Mouse (Mus musculus) c-Kit-negative CD71-positive TER-119-positive erythroid progenitor cells, embryonic 14.5 days (primary cell): ENCODE measurements around the gene Aim2.
"Not testable (repeated sequence)": the region's sequence is repeated elsewhere in the genome, so short reads cannot be mapped to it uniquely, and the experiment has no call there.

ENCODE experiments used
- DNase-seq: peaks from one replicate; pipeline ENCODE4 v3.0.0-alpha.2; 2013; ENCODE audit warnings: low read depth, low spot score

Gene Aim2

DNA sequence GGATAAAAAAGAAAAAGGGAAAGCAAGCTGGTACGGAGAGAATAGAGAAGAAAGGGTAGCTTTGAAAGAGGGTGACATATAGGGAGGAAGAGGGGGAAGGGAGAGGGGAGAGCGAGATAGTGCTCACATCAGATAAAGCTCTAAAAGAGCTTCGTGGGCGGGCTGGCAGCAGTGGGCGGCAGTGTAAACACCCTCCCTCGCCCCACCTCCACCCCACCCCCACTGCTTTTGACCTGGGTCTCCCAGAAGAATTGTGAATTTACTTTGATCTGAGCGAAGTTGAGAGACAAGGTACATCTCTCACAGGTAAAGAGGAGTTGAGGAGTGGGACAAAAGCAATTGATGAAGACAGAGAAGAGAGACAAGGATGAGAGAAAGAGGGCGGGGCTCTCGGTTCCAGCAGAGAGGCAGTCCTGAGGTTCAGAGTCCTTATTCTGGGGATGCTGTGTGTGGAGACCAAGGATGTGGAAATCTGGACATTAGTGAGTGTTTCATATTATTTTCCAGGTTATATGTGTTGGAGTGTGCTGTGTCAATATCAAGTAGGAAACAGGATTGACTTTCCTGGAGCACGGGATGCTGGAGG lies at the start of gene Aim2:
Gene Aim2 (plus strand): TSS at position 508 of the 586 bp plus-strand sequence.
- no peak for DNase-seq

DNA sequence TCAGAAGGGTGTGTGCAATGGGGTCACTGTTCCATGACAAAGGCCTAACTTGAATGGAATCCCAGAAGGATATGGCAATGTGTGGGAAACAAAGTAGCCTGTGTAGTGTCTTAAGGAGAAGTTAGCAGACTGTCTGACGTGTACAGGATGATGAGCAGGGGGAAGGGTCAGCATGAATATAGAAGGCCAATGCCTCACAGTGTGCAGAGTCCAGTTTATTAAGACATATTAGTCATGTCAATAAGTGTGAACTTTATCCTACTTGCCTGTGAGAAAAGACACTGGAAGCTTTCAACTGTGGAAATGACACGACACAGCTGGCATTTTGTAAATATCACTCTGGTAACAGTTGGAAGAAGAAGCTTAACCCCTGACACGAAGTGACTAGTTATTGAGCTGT lies 47.9 kb upstream of the Aim2 start:
- DNase-seq = not testable (repeated sequence)

DNA sequence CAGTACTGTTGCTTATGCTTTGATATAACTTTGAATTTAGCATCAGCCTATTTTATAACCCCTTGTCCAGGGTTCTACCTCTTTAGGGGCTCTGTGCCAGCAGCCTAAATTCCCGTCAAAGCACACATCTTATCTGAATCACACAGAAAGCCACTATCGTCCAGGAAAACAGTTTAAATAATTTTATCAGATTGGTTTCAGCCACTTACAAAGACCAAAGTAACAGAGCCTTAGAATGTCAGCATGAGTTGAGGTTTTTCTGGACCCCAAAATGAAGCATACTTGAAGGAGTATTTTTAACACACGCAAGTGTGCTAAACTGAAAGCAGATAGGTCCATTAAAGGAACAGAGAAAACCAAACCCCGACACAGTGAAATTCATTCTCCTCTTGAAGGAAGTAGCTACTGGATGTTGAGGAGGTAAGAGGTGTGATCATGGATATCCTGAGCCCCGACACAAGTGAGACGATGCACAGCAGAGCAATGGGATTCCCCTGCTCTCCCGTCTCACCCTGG lies 37.1 kb upstream of the Aim2 start:
- not testable (repeated sequence) for DNase-seq

DNA sequence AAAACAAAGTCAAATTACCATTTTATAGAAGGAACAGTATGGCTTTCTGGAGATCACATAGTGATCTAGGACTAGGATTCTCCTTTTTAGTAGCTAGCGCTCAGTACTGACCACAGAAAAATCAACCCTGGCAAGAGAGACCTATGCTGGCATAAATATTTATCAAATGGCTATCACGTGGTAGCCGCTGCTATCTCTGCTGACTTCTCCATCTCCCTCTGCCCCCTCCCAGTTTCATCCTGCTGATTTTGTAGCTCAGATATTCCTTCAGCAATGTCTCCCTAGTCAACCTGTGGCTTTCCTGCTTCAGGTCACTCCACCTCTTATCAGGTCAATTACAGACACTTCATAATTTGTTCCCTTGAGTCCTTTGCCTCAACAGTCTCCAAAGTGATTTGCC lies 35.0 kb upstream of the Aim2 start:
- no peak for DNase-seq

DNA sequence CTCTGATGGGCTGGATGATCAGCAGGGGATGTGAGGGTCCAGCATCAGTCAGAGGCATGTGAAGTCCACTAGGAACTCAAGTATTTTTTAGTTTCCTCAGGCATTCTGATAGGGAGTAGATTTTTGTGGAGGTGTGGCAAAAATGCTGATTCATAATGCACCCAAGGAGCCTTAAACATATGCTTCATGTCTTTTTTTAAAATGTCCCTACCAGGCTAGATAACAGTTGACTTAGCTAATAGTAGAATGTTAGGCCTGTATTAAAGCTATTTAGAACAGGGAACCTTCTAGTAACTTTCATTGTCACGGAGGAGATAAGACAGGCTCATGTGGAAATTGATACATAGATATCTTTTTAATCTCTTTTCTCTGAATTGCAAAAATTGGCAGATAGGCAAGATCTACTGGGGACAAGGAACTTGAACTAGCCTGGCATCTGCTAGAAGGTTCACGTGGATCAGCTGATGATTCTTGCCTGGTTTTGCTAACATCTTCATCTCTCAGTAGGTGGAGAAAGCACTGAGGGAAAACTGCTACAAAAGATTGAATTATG lies 32.7 kb upstream of the Aim2 start:
- no peak for DNase-seq

DNA sequence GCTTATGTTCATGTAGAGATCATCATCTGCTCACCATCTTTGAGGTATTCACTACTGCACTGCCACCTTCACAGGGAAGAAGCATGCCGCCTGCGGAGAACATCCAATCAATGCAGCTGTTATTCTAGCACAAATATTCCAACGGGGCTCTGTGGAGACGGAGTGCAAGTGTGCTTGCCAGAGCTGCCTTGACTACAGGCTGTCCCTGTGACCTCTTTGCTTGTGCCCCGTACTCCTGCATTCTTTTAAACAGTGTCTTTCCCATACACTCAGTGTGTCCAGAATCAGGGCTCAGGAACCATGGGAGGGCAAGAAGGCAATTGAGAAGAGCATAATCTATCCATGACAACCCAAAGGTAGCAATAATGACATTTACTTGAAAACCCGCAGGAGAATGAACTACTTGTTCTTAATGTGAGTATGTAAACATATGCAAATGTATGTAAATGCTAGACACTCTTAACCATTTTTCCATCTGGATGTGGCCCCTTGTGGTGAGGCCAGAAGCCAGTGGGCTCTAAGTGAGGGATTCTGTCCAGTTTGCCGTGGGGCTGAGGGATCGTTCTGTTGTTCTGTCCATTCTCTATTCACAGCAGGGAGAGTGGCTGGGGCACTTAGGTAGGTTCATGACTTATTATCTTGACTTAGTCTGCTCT lies 29.0 kb upstream of the Aim2 start:
- no peak for DNase-seq

DNA sequence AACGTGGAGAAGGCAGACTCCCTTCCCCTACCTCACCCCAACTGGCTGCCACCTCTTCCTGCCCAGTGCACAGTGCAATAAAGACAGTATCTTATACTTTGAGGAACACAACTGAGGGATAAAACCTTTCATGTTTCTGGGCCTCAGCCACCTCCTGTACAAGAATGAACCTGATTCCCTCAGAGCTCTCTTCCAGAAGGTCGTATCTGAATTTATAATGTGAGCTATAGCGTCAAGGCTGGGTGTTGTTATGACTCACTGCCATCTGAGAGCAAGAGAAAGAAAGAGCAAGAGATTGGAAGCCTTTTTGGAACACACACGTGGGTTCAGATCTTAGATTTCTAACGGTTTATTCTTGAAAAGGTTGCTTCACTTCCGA lies 28.4 kb upstream of the Aim2 start:
- DNase-seq = no peak

DNA sequence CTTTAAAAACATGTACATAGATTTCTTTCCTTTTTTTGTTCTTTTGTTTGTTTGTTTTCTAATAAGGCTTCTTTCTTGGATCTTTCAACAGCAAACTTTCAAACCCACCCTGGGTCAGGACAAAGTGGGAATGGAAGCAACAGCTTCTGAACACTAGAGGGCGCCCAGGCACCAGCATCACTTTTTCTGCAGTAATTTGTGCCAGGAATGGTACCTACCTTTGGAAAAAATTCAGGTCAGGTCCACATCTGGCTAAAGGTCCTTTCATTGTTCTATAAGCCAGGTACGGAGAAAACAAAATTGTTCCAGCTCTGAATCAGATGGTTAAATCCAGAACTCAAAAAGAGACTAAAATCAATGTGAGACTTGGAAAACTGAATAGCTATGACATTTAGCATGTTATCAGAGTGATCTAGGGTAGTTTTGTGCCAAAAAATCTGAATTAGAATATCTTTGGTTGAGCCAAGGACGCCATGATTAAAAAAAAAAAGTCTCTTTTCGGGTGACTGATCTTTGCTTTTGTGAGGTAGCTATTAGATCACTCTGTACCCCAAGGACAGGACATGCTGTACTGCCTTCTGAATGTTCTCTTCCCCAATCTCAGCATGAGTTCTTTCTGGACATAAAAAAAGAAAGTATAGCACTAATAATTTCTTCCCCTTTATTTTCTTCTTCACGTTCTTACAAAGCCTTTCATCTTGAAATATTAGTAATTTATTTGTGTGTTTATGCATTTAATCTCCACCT lies 26.7 kb upstream of the Aim2 start:
- DNase-seq = no peak

DNA sequence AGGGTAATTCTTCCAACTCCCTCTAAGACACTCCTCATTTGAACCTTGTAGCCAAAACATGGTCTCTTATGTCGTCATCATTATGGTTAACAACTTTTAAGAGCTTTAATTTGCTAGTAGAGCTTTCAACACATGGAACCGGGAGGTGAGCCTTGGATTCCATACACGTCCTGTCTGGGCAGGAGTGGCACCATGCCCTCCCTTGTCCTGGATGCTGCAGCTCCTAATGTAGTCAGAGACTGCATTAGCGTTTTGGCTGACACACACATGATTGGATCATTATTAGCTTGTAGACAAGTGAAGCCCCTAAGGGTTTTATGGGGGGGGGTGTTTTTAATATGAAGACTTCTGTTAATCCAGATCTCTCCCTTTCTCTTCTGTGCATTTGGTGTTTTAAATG lies 25.7 kb upstream of the Aim2 start:
- DNase-seq = no peak

DNA sequence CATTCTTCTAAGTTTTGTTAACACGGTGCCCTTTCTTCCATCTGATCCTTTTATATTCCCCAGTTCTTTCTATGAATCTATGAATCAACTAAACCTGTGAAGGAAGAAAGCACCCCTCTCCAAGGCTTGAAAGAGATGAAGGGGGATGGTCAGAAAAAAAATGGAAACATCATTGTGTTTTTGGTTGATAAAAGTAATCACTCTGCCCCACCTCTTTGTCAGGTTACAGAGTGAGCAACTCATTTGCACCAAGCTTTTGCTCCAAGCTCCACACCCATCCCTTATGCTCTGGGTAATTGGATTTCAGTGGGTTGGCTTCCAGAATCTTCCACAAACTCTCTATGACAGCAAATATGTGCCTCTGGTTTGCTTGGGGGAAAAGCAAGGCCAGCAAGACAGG lies 25.3 kb upstream of the Aim2 start:
- DNase-seq = no peak

DNA sequence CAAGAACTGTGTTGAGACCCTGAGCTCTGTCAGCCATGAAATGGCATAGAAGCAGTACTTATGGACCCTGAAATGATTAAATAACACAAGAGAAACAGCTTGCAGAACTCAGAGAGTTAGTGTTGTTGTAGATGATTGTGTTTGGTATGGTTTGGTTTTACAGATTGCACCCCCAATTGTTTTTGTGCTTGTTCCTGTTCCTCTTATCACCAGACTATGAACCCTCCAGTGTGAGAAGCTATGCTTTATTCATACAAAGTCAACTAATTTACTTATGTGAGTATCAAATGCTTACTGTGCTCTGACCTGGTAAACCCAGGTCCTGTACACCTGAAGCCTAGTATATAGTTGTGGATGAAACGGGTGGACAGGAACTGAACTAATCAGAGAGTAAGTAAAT lies 24.1 kb upstream of the Aim2 start:
- DNase-seq = no peak

DNA sequence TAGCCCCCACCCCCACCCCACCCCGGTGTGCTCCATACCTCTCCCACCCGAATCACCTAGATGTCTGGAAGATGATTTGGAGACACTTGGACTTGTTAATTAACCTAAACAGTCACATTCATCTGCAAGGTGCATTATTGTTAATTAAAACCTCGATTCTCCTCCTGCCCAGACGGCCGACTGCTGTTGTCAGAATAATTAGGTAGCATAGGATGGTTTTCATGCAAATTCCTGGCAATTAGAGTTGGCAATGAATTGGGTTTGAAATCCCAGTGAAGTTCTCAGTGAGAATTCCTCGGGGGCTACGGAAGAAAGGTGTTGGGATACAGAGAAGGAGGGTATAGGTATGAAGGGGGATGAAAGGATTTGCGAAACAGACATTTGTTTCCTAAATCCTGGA lies 22.2 kb upstream of the Aim2 start:
- DNase-seq = no peak

DNA sequence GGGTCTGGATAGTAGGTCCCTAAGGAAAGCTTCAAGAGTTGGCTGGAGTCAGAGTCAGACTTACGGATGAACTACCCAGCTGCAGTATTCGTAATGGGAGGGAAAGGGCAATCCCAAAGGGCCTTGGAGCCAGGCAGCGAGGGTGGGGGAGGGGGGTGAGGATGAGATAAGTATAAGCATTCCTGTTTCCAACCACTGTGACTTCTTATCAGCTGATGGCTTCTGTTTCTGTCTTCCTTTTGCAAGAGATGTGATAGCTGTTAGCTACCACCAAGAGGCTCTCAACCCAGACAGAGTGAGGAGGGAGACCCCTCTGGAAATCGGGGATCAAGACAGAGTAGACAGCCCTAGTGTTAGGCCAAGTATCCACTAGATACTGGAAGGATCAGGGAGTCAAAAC lies 21.5 kb upstream of the Aim2 start:
- DNase-seq = peak; percentile 72

DNA sequence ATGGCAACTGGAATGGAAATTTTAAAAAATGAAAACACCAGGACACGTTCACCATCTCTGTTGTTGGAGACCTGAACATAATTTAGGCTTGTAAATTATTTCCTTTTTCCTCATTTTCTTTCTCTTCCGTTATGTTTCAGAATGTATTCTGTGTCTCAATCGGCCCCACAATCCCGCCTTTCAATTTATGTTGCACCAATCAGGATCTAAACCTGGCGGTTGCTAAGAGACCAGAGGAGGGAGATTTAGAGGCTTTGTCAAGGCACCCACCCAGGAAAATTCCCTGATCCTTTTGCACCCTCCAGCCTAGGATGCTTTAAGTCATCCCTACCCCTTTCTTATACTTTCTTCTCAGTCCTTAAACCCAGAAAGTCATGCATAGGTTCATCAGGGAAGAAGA lies 20.9 kb upstream of the Aim2 start:
- DNase-seq = no peak

DNA sequence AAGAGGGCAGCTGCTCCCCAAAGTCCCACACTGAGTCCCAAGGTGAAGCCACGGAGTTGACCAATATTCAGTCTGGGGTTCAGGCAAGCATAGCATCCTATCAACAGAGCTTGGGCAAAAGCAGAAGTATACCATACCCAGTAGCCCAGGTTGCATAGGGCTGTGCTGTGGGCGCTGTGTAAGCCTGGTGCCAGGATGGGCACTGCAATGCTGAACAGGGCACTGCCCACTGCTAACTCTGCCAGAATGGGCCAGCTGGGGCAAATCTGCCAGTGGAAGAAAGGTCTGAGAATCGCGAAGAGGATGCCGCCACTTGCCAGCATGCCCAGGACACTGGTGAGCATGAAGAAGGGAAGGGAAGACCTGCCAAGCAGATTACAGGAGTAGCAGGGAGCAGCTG lies 18.3 kb upstream of the Aim2 start:
- DNase-seq = no peak

DNA sequence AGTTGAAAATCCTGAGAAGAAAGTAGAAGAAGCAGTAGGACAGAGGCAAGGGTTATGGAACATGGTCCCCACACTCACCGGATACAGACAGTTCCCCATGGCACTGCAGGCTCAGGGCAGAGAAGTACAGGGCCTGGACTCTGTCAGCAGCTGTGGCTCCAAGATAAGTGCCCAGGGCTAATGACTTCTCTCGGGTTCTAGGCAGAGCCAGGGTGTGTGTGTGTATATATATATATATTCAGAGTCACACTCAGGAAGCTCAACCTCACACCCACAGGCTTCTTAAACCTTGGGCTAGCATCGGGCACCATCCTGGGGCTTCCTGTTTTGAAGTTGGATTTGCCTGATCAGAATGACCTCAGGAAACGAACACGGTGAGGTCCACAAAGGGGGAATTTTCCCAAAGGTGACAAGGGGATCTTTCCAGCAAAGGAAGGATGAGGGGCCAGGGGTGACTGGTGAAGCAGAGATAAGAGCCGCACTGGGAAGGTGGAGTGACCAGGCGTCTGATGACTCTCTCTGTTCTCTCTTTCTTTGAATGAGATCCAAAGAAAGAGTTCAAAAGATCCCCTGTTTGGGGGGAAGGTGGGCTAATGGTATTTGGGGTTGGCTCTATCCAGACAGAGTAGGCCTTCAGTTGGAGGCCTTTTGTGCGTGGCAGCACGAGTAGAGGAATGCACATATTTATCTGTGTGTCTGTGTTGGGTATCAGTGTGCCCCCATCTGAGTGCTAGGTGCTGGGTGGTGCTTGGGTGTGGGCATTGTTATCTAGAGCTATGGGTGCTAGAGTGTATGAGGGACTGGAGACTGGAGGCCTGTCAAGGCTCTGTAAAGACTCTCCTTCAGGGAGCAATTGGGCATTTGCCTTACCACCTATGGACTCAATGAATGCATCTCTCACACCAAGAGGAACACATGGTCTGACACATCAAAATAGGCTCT lies 17.1 kb upstream of the Aim2 start, which contains the start of gene Ackr1:
Gene Ackr1 (minus strand): TSS at position 439 of the 942 bp plus-strand sequence.
- DNase-seq = peak; percentile 78

DNA sequence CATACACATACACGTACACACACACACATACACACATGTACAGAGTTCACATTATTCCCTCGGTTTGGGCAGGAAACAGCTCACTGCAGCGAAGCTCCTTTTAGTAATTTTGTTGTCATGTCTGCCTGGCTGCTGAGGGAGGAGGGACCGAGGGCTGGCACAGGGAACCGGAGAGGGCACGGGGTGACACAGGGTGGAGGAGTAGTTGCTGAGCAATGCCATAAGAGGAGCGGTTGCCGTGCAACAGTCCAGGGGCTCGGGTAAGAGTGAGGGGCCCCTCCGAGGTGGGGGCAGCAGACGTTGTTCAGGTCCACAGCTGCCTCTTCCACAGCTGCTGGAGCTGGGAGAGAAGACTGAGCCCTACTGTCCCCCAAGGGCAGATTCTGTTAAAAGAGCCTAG lies 14.8 kb upstream of the Aim2 start:
- DNase-seq = no peak

DNA sequence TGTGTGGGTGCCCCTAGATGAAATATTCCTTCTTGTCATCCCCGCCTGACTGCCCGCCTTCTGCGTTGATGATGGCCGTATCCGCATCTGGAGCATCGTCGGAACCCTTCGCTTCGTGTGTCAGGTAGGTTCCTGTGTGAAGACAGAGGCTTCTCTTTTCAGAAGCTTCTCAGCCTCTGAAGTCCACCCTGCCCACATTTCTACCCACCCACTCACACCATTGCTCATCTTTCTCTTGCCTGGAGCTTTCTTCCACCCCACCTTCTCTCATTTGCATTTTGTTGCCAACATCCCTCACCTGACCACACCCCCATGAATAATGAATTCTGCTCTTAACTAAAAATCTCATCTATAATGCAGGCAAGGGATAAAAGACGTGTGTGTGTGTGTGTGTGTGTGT lies 13.7 kb upstream of the Aim2 start:
- no peak for DNase-seq

DNA sequence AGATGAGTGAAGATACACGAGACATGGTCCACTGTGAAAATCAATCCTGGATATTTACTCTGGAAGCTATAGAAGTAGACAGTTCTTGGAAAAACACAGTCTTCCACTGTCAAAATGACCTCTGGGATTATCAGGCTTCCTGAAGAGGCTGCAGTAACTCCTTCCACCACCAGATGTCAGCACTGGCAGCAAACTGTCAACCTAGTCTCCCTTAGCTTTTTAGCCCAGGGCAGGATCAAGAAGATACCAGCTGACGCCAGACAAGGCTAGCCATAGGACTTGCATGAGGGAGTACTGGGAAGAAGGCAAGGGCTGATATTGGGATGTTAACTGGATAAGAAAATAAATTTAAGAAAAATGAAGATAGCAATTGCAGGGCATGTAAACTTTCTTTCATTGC lies 11.1 kb upstream of the Aim2 start:
- DNase-seq = peak; percentile 80

DNA sequence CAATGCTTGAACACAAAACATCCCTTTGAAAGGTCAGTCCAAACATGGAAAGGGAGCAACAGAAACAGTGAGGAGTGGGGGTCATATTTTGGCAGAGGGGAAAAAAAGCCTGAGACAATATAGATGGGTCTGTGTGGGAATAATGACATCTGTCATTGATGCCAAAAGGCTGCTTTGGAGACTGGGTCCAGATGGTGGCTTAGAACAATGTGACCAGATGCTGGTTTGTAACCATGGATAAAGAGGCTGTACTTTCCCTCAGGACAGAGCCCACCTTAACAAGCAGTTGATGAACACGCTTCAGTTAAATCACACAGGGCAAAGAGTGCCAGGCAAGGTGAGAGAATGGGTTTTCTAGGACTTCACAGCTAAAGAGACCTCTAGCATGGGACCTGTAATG lies 8.3 kb upstream of the Aim2 start:
- DNase-seq = no peak

DNA sequence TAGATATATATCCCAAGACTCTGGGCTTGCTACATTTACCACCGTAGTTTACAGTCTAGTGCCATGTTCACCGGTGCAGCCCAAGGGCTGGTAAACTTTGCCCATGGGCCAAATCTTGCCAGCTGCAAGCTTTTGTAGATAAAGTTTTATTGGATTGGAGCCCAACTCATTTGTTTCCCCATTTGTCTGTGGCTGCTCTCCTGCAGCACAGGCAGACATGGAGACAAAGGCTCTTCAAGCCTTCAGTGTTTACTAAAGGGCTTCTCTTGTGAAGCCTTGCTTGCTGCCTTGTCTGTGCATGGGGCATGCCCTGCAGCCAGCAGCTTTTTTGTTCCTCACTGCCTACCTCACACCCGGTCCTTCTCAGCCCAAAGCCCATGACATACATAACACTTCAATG lies 6.7 kb upstream of the Aim2 start:
- no peak for DNase-seq
